Mouse (Mus musculus) Patski (cell line): Measurements from ENCODE around the gene Thada. TPM values are rescaled to one million over a fixed set of nuclear protein-coding genes. Genes with fewer than 3 reads are reported as not detected.

Experiments
- ATAC-seq: fragments of 100-300 bp; one replicate; pipeline ENCODE4 v1.8.0; 2021
- CTCF ChIA-PET: fragments of 350-600 bp; sonication (Branson Sonifier 250); formaldehyde crosslinking; loops from one replicate; lab custom pipeline; 2022; ENCODE audit warnings: inconsistent platforms; lab: Charles Lee
- POLR2A ChIA-PET: fragments of 350-600 bp; sonication (Branson Sonifier 250); formaldehyde crosslinking; loops from one replicate; lab custom pipeline; 2022; ENCODE audit warnings: antibody characterized with exemption, inconsistent platforms; lab: Charles Lee
- DNase-seq: peaks from one replicate; pipeline ENCODE4 v3.0.0-alpha.2; 2011; ENCODE audit warnings: low read depth, low spot score
- H3K27me3 ChIP-seq: fragments of 371-371 bp; one replicate; pipeline ENCODE4 v1.5.1; 2021
- CTCF ChIP-seq: fragments of 100-300 bp; IDR thresholded peaks from one replicate; pipeline ENCODE4 v1.5.1; 2021
- in situ Hi-C: fragments of 300-500 bp; cut with MboI; formaldehyde crosslinking; loops from 3 replicates; pipeline ENCODE4 v1.11.1; 2018; ENCODE audit warnings: low pct_unique_long_range_greater_than_20kb, mixed read lengths
- polyA plus RNA-seq: library from polyadenylated mRNA; unstranded; gene quantifications from one replicate; pipeline ENCODE4 v1.2.3, GENCODE M21; 2021

The Thada gene
- polyA plus RNA-seq, 1 experiment from 2014 or later = 16.3 TPM

GRCm38 (mm10) chr17:84257927-84258532, 208.0 kb downstream of the Thada start:
- no peak for TF ChIP-seq CTCF
- CTCF ChIA-PET = interaction anchor here (0.9 to 2.7 kb wide), 5 partner anchors 10 to 62 kb away, joined by 3 to 8 read pairs (median 4); no protein-coding TSS in a partner anchor
- ATAC-seq (no peak), DNase-seq (no peak)
- in situ Hi-C loops = no loop called here
- POLR2A ChIA-PET = no interaction called here
- H3K27me3 ChIP-seq = no peaks in the 10 kb centered on the region

- ATAC-seq (peak; percentile 23), DNase-seq (no peak)
- CTCF ChIA-PET = interaction anchor here (1.0 to 2.1 kb wide), 7 partner anchors 8 to 128 kb away, joined by 3 to 10 read pairs (median 4); no protein-coding TSS in a partner anchor
- TF ChIP-seq CTCF = no peak
- in situ Hi-C loops = no loop called here
- H3K27me3 ChIP-seq = no peaks in the 10 kb centered on the region
- POLR2A ChIA-PET = interaction anchor here (0.6 to 1.0 kb wide), 2 partner anchors 8 to 49 kb away, joined by 3 to 4 read pairs; no protein-coding TSS in a partner anchor
Observed at GRCm38 (mm10) chr17:84256278-84256819, 209.7 kb downstream of the Thada start.

GRCm38 (mm10) chr17:84255841-84256240, 210.2 kb downstream of the Thada start:
- ChIA-PET CTCF (interaction anchor here (1.0 to 2.1 kb wide), 7 partner anchors 9 to 129 kb away, joined by 3 to 10 read pairs (median 4); no protein-coding TSS in a partner anchor), POLR2A (interaction anchor here (0.6 to 1.0 kb wide), 2 partner anchors 9 to 481 kb away, joined by 3 to 4 read pairs; no protein-coding TSS in a partner anchor)
- ATAC-seq = no peak
- H3K27me3 ChIP-seq = no peaks in the 10 kb centered on the region
- TF ChIP-seq CTCF = no peak
- no peak for DNase-seq
- in situ Hi-C loops = no loop called here

- ChIA-PET POLR2A (no interaction called here), CTCF (interaction anchor here (1.0 to 1.5 kb wide), 5 partner anchors 14 to 56 kb away, joined by 3 to 4 read pairs (median 3); no protein-coding TSS in a partner anchor)
- DNase-seq = no peak
- in situ Hi-C loops = no loop called here
- ATAC-seq = no peak
- no peak for TF ChIP-seq CTCF
- H3K27me3 ChIP-seq = no peaks in the 10 kb centered on the region
Observed at GRCm38 (mm10) chr17:84251426-84251825, 214.6 kb downstream of the Thada start.

- no peaks in the 10 kb centered on the region for H3K27me3 ChIP-seq
- DNase-seq (peak; percentile 60), ATAC-seq (peak; percentile 80)
- in situ Hi-C loops = no loop called here
- TF ChIP-seq CTCF = no peak
- ChIA-PET CTCF (interaction anchor here (0.8 to 1.7 kb wide), 6 partner anchors 12 to 135 kb away, joined by 3 to 5 read pairs (median 4); no protein-coding TSS in a partner anchor), POLR2A (no interaction called here)
Observed at GRCm38 (mm10) chr17:84244182-84244920, 221.7 kb downstream of the Thada start.

- DNase-seq (no peak), ATAC-seq (no peak)
- in situ Hi-C loops = no loop called here
- TF ChIP-seq CTCF = no peak
- no peaks in the 10 kb centered on the region for H3K27me3 ChIP-seq
- POLR2A ChIA-PET = interaction anchor here (0.7 kb wide), 1 partner anchor 22 kb away, joined by 3 read pairs; no protein-coding TSS in a partner anchor
- CTCF ChIA-PET = interaction anchor here (0.8 to 1.7 kb wide), 5 partner anchors 13 to 123 kb away, joined by 3 to 5 read pairs (median 4); no protein-coding TSS in a partner anchor
Observed at GRCm38 (mm10) chr17:84243759-84244158, 222.2 kb downstream of the Thada start.

- H3K27me3 ChIP-seq = no peaks in the 10 kb centered on the region
- ATAC-seq = no peak
- no peak for DNase-seq
- POLR2A ChIA-PET = interaction anchor here (1.1 kb wide), 1 partner anchor 18 kb away, joined by 3 read pairs; no protein-coding TSS in a partner anchor
- in situ Hi-C loops = no loop called here
- peak; percentile 22 for TF ChIP-seq CTCF
- CTCF ChIA-PET = interaction anchor here (0.7 to 0.9 kb wide), 3 partner anchors 8 to 132 kb away, joined by 3 read pairs; no protein-coding TSS in a partner anchor
Observed at GRCm38 (mm10) chr17:84241308-84241957, 224.6 kb downstream of the Thada start.

- ChIA-PET CTCF (no interaction called here), POLR2A (no interaction called here)
- DNase-seq = no peak
- ATAC-seq = no peak
- in situ Hi-C loops = no loop called here
- no peak for TF ChIP-seq CTCF
- H3K27me3 ChIP-seq = no peaks in the 10 kb centered on the region
Observed at GRCm38 (mm10) chr17:84239679-84240292, 226.2 kb downstream of the Thada start.

GRCm38 (mm10) chr17:84238174-84238573, 227.8 kb downstream of the Thada start:
- ATAC-seq (no peak), DNase-seq (no peak)
- POLR2A ChIA-PET = no interaction called here
- in situ Hi-C loops = no loop called here
- TF ChIP-seq CTCF = no peak
- CTCF ChIA-PET = interaction anchor here (1.2 to 1.6 kb wide), 2 partner anchors 9 to 13 kb away, joined by 4 read pairs; no protein-coding TSS in a partner anchor
- no peaks in the 10 kb centered on the region for H3K27me3 ChIP-seq
